In genomic region chr10:69536372-69537075, GRCm38 (mm10) we compare ENCODE assay signal across 10 mouse cellular contexts.
DNase-seq lines count a peak whose midpoint lies in the region; ATAC-seq and TF ChIP-seq lines count a peak whose summit lies in the region.
"Had no signal": no experiment of that assay in that cellular context is flagged by ENCODE, and none has a peak within 500 bp of the region (broad histone marks: within the 10 kb centered on the region; RNA-seq: fewer than 3 reads in every experiment).

No protein-coding gene starts in this region.

- no peaks in the 10 kb centered on the region for H3K9me3 ChIP-seq in heart, embryonic 10.5 days
- no peaks in the 10 kb centered on the region for H3K9me3 ChIP-seq in hindbrain, postnatal 0 days (ENCODE audit: low read length)

- peak overlapping the region; percentile 70 for H3K4me3 ChIP-seq in heart, embryonic 10.5 days
- peak overlapping the region; percentile 60 for H3K4me3 ChIP-seq in hindbrain, postnatal 0 days (ENCODE audit: low read length)
- no peak overlapping the region for H3K4me3 ChIP-seq in thymus, adult 2 months (ENCODE audit: control insufficient read depth, insufficient read depth, low read length)

- TF ChIP-seq POLR2A in thymus, adult 2 months (IDR thresholded peaks at IDR 0.05; ENCODE audit: control insufficient read depth, extremely low read depth, insufficient read depth, low read length, poor library complexity): no peak

- H3K4me2 ChIP-seq in hindbrain, postnatal 0 days (ENCODE audit: low read depth, low read length): peak overlapping the region; percentile 55

- 52% methylated on average over 9 of the region's 9 CpGs for WGBS in heart, embryonic 10.5 days
- 54% methylated on average over 9 of the region's 9 CpGs for WGBS in hindbrain, postnatal 0 days
- WGBS in thymus, adult 2 months: 80% methylated on average over 9 of the region's 9 CpGs

- peak overlapping the region; percentile 93 for H3K27ac ChIP-seq in heart, embryonic 10.5 days
- H3K27ac ChIP-seq in hindbrain, postnatal 0 days: peak overlapping the region; percentile 91
- H3K27ac ChIP-seq in thymus, adult 2 months (ENCODE audit: control insufficient read depth, insufficient read depth, low read length): no peak overlapping the region

- H3K27me3 ChIP-seq in heart, embryonic 10.5 days (ENCODE audit: insufficient read depth, poor library complexity, severe bottlenecking): no peaks in the 10 kb centered on the region
- H3K27me3 ChIP-seq in hindbrain, postnatal 0 days (ENCODE audit: insufficient read depth, low read length): no peaks in the 10 kb centered on the region
- no peaks in the 10 kb centered on the region; the same call in 1 of the 2 replicates for H3K27me3 ChIP-seq in thymus, adult 2 months (ENCODE audit: control insufficient read depth, insufficient read depth, low read length)

- DNase-seq in heart, embryonic 10.5 days (ENCODE audit: low spot score): no peak
- no peak for DNase-seq in heart, adult 18-20 months
- DNase-seq in right cerebral cortex, postnatal 14 days: peak; percentile 25
- no peak for DNase-seq in right cerebral cortex, postnatal 36 days (ENCODE audit: low spot score in 2 of 2)
- peak; percentile 69 for DNase-seq in hindbrain, postnatal 0 days (ENCODE audit: low spot score)
- DNase-seq in thymus, adult 2 months: no peak
- DNase-seq in right cerebral cortex, adult 18-20 months: no peak
- no peak for DNase-seq in thymus, postnatal 10 days (ENCODE audit: low spot score in 2 of 2)
- DNase-seq: adrenal gland, adult 8-10 months; kidney, adult 18-20 months had no signal

- peaks cover 30% of the 10 kb centered on the region for H3K4me1 ChIP-seq in heart, embryonic 10.5 days
- 0 out of 2 replicates have a peak, but pooled peaks cover 5% of the 10 kb centered on the region for H3K4me1 ChIP-seq in hindbrain, postnatal 0 days (ENCODE audit: insufficient read depth, low read length)
- H3K4me1 ChIP-seq in thymus, adult 2 months (replicated peaks; ENCODE audit: control insufficient read depth, insufficient read depth, low read length): no peaks in the 10 kb centered on the region

- peak overlapping the region; percentile 79 for H3K9ac ChIP-seq in hindbrain, postnatal 0 days (replicated peaks; ENCODE audit: low read length)

- 0 out of 2 replicates have a peak, but pooled peaks cover 3% of the 10 kb centered on the region for H3K36me3 ChIP-seq in heart, embryonic 10.5 days
- no peaks in the 10 kb centered on the region for H3K36me3 ChIP-seq in hindbrain, postnatal 0 days (ENCODE audit: insufficient read depth, low read length)
- H3K36me3 ChIP-seq in thymus, adult 2 months (ENCODE audit: control insufficient read depth, insufficient read depth, low read length): no peaks in the 10 kb centered on the region

- no peak for TF ChIP-seq CTCF in hindbrain, postnatal 0 days (IDR thresholded peaks at IDR 0.05; ENCODE audit: low read depth)
- no peak for TF ChIP-seq CTCF in thymus, adult 2 months (IDR thresholded peaks at IDR 0.05; ENCODE audit: borderline replicate concordance, control insufficient read depth, extremely low read depth, insufficient read depth, low read length, poor library complexity)

- peak; percentile 45 for ATAC-seq in hindbrain, postnatal 0 days

Comparison
In these comparisons a context has a peak if more than half of its experiments do, and no peak if none do; other contexts are left out.
1. DNase-seq: peak in right cerebral cortex, postnatal 14 days (single experiment) and hindbrain, postnatal 0 days (single experiment); none in heart, embryonic 10.5 days (single experiment), heart, adult 18-20 months (0 of 2), right cerebral cortex, postnatal 36 days (0 of 2), thymus, adult 2 months (single experiment), right cerebral cortex, adult 18-20 months (single experiment) and thymus, postnatal 10 days (0 of 2).